Mouse (Mus musculus): ENCODE measurements around the gene Gm11127.
"Not testable (repeated sequence)": the region's sequence is repeated elsewhere in the genome, so short reads cannot be mapped to it uniquely, and the experiment has no call there.

The Gm11127 gene

DNA sequence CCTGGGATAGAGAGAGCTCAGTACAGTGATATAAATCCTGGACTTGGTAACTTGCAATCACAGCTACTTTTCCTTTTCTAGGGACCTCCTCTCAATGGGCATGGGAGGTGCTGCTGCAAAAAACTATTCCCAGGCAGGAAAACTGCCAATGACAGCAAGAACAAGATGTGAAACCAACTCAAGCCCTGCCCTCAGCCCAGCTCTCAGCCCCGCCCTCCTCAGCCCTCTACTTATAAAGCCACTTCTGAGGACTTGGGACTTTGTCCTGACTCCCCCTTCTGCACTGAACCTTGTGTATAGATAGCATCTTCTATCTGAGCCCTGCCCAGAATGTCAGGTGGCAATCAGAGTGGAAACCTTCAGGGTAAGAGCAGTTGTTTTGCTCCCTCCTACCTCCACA, at the start of gene Gm11127:
TSS of gene Gm11127 (minus strand) at position 10 of the 400 bp plus-strand sequence.
- CTCF ChIA-PET = not testable (repeated sequence)

DNA sequence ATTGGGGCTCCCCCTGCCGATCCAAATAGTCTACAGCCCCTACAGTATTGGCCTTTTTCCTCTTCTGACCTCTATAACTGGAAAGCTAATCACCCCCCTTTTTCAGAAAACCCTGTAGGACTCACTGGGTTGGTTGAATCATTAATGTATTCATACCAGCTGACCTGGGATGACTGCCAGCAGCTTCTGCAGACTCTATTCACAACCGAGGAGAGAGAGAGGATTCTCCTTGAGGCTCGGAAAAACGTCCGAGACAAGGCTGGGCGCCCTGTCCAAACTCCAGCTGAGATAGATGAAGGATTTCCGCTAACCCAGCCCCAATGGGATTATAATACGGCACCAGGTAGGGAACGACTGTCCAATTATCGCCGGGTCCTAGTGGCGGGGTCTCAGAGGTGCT, 43.9 kb upstream of the Gm11127 start:
- CTCF ChIA-PET = not testable (repeated sequence)

DNA sequence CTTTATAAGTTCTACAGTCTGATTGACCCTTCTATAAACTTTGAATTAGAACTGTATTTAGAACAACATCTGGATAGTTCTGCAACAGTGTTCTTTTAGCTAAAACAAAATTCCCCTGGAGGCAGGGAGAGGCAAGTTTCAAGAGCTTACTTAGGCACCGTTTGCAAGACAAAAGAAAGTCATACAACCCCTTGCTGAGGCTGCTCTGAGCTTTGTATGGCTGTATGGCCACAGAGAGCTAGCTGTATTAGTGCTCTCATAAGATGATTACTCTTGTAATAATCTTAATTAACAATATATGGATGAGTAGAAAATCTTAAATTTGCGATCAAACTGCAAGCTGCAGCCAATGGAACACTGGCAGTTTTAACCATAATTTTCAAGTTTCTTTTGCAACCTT, 41.4 kb upstream of the Gm11127 start:
- CTCF ChIA-PET = not testable (repeated sequence)

DNA sequence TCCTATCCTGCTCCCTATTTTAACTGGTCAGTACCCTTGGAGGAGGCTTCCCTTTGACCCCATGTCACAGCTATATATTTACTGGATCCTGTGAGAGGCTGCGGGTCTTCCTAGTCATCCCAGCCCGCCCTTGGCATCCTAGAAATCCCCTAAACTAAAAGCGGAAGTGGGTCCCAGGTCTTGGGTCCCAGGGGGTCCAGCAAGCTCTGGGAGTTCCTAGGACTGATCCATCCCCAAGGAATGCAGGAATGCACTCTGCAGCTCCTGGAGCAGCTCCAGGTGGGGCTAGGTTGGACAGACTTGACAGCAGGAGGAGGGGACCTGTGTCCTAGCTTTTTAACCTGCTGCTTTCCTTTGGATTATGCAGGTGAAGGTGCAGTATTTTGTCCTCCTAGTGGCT, 35.8 kb upstream of the Gm11127 start:
- CTCF ChIA-PET = no interaction called here

DNA sequence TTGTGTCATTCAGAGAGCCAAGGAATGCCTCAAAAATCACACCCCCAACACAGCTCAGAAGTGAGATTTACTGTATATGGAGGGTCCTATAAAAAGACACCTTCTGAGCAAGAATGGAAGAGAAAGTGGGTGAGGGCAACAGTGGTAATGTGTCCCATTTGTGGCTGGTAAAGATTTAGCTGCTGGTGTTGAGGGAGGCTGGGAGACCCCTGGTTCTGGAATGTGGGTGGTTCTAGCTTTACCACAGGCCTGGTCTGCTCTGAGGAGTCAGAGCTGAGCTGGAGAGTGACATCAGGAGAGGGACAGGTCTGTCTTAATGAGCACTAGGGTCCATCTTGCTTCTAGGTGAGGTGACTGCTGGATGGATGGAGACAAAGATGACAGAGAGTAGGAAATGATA, 34.3 kb upstream of the Gm11127 start:
- CTCF ChIA-PET = not testable (repeated sequence)

DNA sequence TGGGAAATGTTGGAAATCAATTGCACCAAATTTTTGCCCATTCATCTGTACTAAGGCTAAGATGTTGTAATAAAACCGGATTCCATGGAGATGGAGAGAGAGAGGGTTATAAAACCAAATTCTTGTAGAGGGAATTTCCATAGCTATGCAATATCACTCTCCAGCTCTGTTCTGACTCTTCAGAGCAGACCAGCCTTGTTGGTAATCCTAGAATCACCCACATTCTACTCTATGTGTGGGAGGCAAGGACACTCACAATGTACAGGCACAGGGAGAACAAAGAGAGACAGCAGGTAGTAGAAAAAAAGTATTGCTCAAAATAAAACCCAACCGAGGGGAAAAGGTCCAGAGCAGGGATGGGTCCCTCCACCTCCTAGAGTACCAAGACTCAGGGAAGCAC, 33.8 kb upstream of the Gm11127 start:
- CTCF ChIA-PET = not testable (repeated sequence)

DNA sequence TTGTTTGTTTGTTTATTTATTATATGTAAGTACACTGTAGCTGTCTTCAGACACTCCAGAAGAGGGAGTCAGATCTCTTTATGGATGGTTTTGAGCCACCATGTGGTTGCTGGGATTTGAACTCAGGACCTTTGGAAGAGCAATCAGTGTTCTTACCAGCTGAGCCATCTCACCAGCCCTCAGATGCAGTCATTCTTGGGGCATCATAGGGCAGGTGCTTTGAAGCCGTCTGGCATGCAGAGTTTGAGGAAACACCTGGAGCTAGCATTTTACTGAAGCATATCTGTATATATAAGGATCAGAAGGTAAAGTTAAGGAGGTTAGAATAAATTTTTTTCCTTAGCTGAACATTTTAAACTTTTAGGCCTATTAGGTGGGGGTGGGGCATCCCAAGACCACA, 27.8 kb upstream of the Gm11127 start:
- CTCF ChIA-PET = not testable (repeated sequence)

DNA sequence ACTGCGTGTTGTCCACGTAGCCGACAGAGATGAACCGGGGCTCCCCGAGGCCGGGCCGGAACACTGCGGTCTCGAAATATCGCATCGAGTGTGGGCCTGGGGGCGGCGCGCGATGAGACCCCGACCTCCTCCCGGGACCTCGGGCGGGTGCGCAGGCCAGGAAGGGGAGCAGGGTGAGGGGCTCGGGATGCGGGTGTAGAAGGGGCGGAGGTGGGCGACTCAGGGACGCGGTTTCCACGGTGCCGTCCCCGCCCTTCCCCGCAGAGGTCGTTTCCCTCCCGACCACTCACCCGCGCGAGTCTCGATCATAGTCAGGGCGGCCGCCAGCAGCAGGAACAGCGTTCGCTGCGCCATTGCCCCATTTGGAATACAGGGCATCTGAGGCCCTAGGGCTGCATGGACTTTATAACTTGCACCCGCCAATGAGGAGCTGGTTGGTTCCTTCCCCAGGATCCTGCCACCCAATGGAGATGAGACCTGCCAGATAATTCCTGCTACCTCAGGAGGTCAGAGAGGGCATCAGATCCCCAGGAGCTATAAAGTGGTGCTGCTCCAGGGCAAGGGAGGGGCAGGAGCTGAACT, 25.8 kb upstream of the Gm11127 start:
- CTCF ChIA-PET = no interaction called here

DNA sequence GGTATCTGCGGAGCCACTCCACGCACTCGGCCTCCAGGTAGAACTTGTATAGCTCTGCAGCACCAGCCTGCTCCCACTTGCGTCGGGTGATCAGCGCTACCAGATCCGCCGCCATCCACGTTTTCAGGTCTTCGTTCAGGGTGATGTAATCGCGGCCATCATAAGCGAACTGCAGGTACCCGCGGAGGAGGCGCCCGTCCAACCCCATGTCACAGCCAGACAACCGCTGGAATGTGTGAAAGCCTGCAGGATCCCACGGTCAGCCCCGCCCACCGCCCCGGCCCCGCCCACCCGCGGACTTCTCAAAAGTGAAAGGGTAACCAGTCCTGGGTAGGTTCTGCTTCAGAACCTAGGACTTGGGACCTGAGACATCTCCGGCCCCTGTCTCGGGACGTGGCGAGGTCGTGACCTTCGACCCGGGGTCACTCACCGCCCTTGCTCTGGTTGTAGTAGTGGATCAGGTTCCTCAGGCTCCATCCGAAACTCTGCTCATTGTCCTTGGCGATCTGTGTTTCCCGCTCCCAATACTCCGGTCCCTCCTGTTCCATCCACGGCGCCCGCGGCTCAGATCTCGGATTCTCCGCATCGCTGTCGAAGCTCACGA, 25.2 kb upstream of the Gm11127 start:
- CTCF ChIA-PET = no interaction called here

DNA sequence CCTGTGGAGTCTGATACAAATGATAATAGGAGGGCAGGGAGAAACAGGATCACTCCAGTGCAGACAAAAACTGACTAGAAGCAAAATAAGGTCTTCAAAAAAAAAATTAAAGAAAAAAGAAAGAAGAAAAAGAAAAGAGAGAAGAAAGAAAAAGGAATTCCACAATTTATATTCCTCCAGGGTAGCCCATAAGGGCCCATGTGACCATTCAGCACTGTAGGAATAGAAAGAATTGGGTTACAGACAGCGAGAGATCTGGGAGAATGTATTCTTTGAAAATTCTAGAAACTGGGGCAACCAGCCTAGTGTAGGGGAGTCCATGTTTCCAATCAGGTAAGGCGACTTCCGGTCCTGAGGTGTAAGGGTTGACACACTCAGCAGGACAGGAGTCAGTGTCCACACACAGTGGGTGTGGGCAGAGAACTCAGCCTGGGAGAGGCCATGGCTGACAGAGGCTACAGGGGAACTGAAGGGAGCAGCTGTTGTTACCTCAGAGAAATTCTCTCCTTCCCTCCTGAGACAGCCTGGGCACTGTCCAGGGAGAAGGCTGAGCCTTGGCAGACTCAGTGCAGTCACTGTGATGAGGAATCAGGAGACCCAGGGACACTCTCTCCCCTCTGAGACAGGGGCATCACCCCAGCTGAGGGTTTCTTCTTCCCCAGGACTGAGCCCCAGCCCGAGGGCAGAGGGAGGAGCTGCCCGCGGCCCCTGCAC, 24.5 kb upstream of the Gm11127 start:
- CTCF ChIA-PET = not testable (repeated sequence)

DNA sequence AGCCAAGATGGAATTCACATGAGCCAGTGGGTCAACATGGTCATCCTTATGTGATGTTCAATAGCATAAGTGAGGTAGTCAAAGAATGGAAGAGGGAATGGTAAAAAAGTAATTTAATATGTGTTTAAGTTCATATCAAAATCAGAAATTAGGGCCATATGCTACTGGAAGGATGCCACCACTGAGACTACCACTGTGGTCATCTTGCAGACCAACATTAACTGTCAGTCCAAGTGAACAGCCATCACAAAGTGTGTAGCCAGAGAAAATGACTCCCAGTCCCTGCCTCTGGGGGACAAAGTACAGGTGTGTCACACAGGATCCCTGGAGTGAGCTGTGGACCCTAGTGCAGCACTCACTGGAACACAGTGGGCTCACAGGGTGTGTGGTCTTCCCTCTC, 23.7 kb upstream of the Gm11127 start:
- CTCF ChIA-PET = not testable (repeated sequence)

DNA sequence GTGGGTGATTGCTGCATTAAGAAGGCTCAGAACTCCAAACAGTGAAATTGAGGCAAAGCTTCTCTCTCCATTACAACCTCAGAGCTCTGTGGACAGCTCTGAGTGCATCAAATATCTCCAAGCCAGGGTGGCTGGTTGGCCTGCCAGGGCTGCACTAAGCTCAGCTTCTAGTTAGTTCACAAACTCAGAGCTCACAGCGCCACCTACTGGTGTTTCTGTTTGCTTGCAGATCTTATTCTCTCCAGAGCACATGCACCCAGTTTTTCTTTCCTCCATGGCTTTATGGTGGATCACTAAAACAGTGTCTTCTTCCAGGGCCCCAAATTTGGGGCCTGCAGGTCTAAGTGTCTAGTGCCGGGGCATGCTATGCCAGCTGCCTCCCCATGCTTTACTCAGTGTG, 2.7 kb upstream of the Gm11127 start:
- CTCF ChIA-PET = interaction anchor here (0.9 to 1.7 kb wide), 2 partner anchors 62 to 65 kb away, joined by 3 to 4 read pairs; no protein-coding TSS in a partner anchor

DNA sequence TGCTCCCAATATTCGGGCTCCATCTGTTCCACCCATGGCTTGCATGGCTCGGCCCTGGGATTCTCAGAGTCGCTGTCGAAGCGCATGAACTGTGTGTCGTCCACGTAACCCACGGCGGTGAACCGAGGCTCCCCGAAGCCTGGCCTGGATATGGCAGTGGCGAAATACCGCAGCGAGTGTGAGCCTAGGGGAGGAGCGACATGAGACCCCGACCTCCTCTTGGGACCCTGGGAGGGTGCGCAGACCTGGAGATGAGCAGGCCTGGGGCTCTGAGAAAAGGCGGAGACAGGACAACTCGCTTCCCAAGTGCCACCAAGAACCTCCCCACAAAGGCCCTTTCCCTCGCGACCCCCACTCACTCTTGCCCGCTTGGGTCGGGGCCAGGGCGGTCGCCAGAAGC, 244 bp downstream of the Gm11127 start:
- CTCF ChIA-PET = not testable (repeated sequence)

DNA sequence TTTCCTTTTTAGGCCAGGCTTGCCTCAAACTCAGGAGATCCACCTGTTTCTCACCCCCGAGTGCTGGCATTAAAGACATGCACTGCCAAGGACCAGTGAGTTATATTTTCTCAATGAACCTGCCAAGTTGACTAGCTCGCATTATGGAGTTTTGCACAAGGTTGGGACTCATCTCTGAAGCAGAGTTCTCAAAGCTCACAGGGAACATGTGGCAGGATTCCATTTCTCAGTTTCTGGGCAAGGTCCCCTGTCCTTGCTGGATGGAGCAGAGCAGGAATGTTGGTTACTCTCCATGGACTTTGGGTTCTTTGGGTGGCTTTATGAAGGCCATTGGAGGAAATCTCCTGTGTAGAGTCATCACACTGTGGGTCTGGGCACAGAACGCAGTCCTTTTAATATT, 14.9 kb downstream of the Gm11127 start:
- CTCF ChIA-PET = no interaction called here

DNA sequence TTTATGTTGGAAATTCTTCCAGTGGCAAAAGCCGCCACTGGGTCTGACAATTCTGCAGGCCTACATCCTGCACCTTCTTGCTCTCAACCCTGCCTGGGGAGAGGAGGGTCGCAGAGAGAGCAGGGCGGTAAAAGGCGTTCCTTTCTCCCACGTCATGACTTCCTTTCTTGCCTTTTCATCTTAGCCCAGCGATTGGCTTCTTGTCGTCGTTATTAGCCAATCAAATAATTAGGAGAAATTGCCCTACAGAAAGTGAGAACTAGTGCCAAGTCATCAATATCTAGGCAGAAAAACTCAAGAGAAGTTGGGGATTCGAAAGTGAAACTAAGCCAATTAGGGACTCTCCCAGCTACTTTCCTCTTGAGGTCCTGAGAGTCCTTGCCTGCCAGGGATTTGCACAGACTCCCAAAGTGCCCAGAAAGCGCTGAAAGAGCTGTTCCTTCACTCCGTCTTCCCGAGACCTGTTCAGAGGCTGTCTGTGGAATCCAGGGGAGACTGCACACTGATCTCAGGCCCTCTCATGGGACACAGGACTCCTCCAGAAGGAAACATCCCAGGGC, 15.5 kb downstream of the Gm11127 start, which contains the start of the genes H2-T22 and Gm6034:
TSS of gene H2-T22 (minus strand) at position 138 of the 560 bp plus-strand sequence.
TSS of gene Gm6034 (plus strand) at position 352 of the 560 bp plus-strand sequence.
- CTCF ChIA-PET = not testable (repeated sequence)

DNA sequence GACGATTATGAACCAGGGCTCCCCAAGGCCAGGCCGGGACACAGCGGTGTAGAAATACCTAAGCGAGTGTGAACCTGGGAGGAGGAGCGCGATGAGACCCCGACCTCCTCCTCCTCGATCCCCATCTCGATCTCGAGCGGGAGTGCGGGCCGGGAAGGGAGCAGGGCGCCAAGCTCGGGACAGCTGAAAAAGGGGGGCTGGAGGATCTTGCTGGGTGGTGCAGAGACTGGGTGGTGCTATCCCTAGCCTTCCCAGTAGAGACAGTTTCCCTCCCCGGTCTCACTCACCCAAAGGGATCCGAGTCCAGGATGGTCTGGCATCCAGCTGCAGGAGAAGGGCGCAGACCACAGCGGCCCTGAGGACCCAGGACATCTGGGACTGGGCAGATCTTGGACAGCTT, 16.1 kb downstream of the Gm11127 start:
- CTCF ChIA-PET = not testable (repeated sequence)

DNA sequence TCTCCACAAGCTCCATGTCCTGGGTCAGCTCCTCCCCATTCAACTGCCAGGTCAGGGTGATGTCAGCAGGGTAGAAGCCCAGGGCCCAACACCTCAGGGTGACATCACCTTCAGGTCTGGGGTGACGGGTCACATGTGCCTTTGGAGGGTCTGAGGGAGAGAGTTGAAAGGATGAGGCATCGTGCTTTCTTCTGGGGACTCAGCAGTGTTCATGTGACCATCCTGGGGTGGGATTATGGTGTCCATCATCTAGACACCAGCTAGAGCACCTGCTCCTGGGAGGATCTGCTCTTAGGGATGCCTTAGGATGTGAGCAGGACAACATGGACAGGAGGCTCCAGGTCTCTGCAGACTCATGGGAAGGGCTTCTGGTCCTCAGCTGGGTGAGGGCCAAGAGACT, 17.6 kb downstream of the Gm11127 start:
- CTCF ChIA-PET = not testable (repeated sequence)

DNA sequence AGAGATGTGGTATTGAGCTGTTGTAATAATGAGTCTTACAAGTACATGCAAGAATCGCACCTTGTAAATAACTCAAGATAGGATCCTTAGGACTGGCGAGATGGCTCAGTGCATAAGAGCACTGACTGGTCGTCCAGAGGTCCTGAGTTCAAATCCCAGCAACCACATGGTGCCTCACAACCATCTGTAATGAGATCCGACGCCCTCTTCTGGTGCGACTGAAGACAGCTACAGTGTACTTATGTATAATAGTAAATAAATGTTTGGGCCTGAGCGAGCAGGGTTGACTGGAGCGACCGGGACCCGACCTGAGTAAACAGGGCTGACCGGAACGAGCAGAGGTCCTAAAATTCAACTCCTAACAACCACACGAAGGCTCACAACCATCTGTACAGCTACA, 22.0 kb downstream of the Gm11127 start:
- CTCF ChIA-PET = interaction anchor here (1.2 to 1.8 kb wide), 2 partner anchors 39 to 45 kb away, joined by 4 to 7 read pairs; no protein-coding TSS in a partner anchor

DNA sequence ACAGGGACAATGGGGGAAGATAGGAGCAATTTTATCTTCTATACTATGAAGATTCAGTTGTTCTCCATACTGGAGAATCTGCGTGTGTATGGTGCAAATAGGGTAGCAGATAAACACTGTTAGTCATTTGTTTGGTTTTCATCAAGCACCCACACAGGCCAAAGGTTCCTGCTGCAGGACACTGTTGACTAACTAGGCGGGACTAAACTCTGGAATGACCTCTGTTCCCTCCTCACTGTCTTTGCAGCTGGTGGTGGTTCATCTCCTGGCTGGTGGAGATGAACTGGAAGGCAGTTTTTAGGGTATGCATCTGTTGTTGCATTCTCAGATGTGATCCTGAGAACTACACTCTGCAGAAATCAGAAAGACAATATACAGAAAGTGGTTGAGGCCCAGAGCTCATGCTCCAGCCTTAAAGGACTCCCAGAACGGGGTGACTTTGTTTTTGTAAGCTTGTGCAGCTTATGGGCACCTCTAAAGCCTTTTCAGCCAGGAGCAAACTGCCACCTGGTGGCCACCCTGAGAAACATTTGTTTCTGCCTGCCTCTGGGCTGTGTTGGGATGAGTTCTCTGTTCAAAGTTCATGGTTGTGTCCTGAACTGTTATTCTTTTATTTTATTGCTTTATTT, 23.0 kb downstream of the Gm11127 start:
- CTCF ChIA-PET = interaction anchor here (0.6 to 1.8 kb wide), 2 partner anchors 38 to 40 kb away, joined by 3 to 7 read pairs; no protein-coding TSS in a partner anchor

DNA sequence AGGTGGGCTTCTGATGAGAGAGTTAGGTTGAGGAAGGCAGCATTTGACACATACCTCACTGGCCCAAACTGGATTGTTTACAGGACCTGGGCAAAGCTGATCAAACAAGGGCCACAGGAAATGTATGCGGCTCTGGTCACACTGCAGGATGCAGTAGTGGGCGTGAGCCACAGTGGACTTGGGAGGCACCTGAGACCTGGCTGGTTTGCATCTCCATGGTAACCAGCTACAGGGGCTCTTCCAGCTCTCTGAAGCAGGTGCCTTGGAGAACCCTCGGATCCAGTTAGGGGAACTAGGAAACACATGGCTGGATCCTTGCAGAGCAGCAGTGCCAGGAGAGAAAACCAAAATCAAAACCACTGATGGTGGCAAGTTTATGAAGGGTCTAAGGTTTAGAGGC, 23.6 kb downstream of the Gm11127 start:
- CTCF ChIA-PET = interaction anchor here (1.8 kb wide), 1 partner anchor 37 kb away, joined by 7 read pairs; no protein-coding TSS in a partner anchor

DNA sequence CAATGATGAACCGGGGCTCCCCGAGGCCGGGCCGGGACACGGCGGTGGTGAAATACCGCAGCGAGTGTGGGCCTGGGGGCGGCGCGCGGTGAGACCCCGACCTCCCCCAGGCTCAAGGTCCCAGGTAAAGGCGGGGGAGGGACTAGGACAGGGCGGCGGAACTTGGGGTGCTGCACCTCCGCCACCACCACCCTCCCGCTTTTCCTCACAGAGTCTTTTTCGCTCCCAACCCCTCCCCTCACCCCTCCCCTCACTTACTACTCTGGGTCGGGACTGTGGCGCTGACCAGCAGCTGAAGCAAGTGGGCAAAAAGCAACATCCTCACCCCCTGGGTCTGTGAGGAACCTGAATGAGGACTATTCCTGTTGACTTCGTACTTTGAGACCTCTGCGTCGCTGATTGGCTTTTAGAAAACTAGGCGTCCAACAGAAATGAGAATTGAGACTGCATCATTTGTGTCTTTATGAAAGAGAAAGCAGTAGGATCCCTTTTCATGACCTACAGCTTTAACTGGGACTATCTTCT, 25.8 kb downstream of the Gm11127 start, which contains the start of gene H2-T23:
TSS of gene H2-T23 (minus strand) at position 505 of the 525 bp plus-strand sequence.
- CTCF ChIA-PET = interaction anchor here (1.3 kb wide), 1 partner anchor 34 kb away, joined by 5 read pairs; no protein-coding TSS in a partner anchor
